Mouse (Mus musculus) left cerebral cortex, postnatal 36 days (tissue): ENCODE measurements around the gene Rp9. TPM values are rescaled to one million over a fixed set of nuclear protein-coding genes. Genes with fewer than 3 reads are reported as not detected.
"Not testable (repeated sequence)": the region's sequence is repeated elsewhere in the genome, so short reads cannot be mapped to it uniquely, and the experiment has no call there.

ENCODE experiments used
- DNase-seq, 2 experiments: peaks; one replicate each; pipeline ENCODE4 v3.0.0; 2021 to 2022; ENCODE audit warnings: low spot score in 2 of 2, mixed read lengths in 1 of 2
- intact Hi-C: fragments of 180-260 bp; cut with DNase I; formaldehyde crosslinking; loops from one replicate; pipeline ENCODE4 v1.15.1; 2025
- total RNA-seq, 2 experiments: library from RNA; stranded (reverse); gene quantifications; 2 replicates each; pipeline ENCODE4 v1.2.3; 2021

The Rp9 gene
- total RNA-seq, 2 experiments from 2014 or later = 43.4 to 43.5 TPM

GRCm38 (mm10) chr9:22428028-22428665 lies 41.4 kb downstream of the Rp9 start:
- intact Hi-C loops = no loop called here
- DNase-seq = no peak

DNA sequence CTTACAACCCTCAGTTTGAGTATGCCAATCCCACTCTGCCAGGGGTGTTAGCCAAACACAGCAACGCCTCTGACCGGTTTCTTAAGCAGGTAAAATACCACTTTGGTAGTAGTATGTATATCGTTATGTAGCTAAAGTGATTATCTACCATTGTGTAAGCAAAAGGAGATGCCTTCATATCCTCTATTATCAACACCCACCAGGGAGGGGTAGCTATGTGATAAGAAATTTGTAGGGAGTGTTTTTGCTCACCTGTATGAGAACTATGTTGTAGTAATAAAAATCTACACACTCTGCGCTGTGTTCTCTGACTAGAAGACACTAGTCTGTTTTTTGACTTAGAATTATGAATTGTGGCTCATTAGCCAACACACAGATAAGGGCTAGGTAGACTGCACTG lies 44.8 kb downstream of the Rp9 start:
- intact Hi-C loops = no loop called here
- DNase-seq = no peak

- intact Hi-C loops = no loop called here
These were observed 45.3 kb downstream of the Rp9 start for GRCm38 (mm10) chr9:22424196-22424595.

DNA sequence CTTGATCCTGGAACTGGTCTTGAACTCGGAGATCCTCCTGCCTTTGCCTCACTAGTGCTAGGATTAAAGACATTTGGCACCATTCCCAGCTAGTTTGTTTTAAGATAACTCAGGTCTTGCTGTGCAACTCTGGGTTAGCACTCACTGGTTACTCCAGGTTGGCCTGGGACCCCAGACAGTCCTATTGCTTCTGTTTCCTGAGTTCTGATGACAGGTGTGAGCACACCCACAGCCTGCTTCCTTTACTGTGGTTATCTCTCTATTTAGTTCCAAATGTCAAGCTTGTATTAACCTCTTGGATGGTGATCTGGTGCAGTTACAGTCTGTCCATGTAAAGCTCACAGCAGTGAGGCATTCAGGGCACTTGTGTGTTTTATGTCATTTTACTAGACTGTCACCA lies 46.0 kb downstream of the Rp9 start:
- DNase-seq = no peak
- intact Hi-C loops = no loop called here

More at GRCm38 (mm10) chr9:22424196-22424595, 45.3 kb downstream of the Rp9 start:
- no peak for DNase-seq

GRCm38 (mm10) chr9:22422559-22422958 lies 47.0 kb downstream of the Rp9 start:
- no peak for DNase-seq
- intact Hi-C loops = no loop called here

DNA sequence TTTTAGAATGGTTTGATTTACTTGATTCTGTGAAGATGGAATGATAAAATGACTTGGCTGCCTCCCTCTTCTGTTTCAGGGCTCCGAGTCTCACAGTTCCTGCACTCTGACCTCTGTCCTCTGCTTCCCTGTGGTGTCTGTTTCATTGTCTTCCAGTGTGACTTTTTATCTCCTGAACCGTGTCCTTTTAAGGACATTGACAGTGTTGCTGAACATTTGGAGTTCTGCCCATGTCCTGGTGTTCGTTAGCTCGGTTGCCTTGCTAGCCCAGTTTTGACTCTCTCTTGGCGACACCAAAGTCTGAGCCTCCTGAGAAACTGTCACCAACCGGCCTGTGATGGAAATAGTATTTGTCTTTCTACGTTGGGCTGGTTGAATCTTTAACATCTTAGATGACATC lies 49.1 kb downstream of the Rp9 start:
- intact Hi-C loops = no loop called here
- DNase-seq = no peak

DNA sequence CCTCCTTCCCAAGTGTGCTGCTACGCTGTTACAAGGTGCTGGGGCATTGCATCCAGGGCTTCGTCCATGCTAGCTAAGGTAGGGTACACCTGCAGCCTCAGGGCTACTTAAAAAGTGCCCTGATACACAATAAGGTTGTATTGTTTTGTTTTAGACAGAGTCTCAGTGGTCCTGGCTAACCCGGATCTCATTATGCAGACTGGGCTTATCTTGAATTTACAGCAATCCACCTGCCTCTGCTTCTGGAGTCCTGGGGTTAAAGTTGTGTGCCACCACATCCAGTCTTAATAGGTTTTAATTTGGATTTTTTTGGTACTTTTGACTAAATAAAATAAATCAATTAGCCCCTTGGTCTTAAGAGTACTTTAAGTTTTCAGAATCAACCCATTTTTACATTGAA lies 49.7 kb downstream of the Rp9 start:
- intact Hi-C loops = no loop called here

DNA sequence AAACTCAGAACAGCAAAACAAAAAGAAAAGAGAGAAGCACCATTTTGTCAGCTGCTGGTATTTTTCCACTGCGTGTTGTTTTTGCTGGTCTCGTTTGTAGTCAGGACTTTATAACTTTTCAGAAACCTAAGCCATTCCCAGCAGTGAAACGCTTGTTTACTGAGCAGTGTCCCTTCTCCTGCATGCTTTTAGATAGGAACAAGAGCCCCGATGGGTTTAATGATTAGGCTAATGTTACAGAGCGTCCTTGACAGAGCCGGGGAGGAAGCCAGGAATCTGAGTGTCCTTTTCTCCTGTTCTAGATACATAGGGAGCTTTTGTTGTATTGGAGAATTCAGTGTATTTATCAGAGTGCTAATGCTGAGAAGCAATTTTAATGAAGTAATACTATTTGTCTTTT lies 52.0 kb downstream of the Rp9 start:
- intact Hi-C loops = no loop called here
- no peak for DNase-seq

More for the DNA sequence above, 49.7 kb downstream of the Rp9 start:
- DNase-seq = no peak

DNA sequence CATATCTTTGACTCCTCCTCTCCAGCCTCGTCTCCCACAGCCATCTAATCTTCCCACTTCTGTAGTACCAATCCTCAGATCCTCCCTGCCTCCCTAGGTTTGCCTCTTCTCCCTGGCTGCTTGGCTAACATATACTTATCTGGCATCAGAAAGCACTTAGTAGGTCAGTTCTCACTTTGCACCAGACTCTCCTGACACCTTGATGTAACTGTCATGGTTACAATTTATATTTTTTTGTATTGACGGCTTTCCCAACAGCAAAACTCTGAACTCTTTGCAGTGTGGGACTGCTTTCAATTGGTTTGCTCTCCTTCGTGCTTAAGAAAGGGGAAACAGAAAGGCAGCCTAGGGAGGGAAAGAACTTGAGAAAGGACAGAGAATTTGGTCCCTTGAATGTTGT lies 53.4 kb downstream of the Rp9 start:
- no peak for DNase-seq
- intact Hi-C loops = no loop called here

DNA sequence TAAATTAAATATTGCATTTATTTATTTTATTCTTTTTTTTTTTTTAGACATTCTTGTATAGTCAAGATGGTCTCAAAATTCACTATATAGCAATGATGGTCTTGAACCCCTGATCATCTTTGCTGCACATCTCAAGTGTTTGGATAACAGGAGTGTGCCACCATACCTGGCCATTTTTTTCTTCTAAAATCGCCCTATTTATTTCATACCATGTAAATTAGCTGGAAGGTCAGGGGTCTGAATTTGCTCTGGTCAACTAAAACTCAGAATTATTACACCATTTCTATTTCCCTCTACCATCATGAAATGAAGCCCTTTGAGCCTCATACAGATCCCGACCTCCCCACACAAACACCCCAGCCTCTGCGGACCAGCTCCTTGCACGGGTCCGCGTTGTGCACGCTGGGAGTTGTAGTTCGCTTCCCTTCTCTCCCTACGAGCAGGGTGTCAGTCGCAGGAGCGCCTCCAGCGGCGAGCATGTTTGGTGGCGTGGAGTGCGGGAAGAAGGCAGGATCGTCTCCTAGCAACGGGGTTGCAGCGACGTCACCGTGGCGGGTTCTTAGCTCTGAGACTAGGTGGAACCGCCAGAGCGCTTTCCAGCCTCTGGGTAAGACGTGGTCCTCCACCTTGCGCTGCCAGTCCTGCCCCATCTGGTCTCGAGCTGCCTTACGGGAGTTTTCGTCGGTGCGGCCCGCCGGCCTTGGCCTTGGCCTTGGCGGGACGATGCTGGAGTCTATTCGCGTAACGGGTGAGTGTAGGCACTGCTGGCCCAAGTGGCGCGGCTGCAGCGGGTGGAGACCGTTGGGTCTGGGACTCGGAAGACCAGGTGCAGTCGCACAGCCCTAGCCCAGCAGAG lies 58.3 kb downstream of the Rp9 start, which contains the start of gene 9530077C05Rik:
Gene 9530077C05Rik (plus strand): TSS at position 512 of the 856 bp plus-strand sequence.
- peak; percentile 98 for DNase-seq
- intact Hi-C loops = loop anchor here (5.0 kb wide), 1 partner anchor 254 kb away; the partner anchor contains the start of gene Pigyl

DNA sequence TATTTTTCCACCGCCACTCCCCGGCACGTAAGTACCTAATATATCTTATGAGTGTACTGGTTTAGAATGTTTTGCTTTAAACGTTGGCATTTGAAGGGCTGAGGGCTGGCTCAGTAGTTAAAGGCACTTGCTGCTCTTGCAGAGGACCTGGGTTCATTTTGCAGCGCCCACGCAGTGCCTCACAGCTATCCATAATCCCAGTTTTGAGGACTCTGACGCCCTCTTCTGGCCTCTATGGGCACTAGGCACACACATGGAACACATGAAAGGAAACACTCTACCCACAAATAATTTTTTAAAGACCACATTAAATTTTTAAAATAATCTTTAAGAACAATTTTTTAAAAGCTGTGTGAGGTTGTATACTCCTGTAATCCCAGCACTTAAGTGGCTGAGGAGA lies 60.0 kb downstream of the Rp9 start:
- DNase-seq = no peak
- intact Hi-C loops = loop anchor here (2.0 kb wide), 1 partner anchor 179 kb away; no protein-coding TSS in a partner anchor

DNA sequence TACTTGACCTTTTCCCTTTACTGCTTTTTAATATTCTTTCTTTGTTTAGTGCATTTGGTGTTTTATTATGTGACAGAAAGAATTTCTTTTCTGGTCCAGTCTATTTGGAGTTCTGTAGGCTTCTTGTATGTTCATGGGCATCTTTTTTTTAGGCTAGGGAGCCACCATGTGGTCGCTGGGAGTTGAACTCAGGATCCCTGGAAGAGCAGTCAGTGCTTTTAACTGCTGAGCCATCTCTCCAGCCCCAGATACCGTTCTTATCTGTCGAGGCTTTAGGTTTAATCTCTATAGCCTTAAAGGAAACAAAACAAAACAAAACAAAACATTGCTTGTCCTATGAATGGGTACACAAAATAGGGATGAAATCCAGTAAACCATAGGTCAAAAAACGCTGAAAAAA lies 61.2 kb downstream of the Rp9 start:
- intact Hi-C loops = loop anchor here (2.0 kb wide), 1 partner anchor 178 kb away; no protein-coding TSS in a partner anchor
- not testable (repeated sequence) for DNase-seq

DNA sequence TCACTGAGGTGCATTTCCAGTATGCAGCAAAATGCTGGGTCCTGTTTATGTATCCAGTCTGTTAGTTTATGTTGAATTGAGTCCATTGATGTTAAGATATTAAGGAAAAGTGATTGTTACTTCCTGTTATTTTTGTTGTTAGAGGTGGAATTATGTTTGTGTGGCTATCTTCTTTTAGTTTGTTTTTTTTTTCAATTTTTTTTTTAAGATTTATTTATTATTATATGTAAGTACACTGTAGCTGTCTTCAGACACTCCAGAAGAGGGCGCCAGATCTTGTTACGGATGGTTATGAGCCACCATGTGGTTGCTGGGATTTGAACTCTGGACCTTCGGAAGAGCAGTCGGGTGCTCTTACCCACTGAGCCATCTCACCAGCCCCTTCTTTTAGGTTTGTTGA lies 61.9 kb downstream of the Rp9 start:
- intact Hi-C loops = loop anchor here (2.0 kb wide), 1 partner anchor 177 kb away; no protein-coding TSS in a partner anchor
- not testable (repeated sequence) for DNase-seq

- no peak for DNase-seq
- intact Hi-C loops = no loop called here
These were observed 64.1 kb downstream of the Rp9 start for GRCm38 (mm10) chr9:22405414-22405813.

GRCm38 (mm10) chr9:22403501-22403900 lies 66.0 kb downstream of the Rp9 start:
- intact Hi-C loops, DNase-seq: not testable (repeated sequence)

GRCm38 (mm10) chr9:22402976-22403375 lies 66.6 kb downstream of the Rp9 start:
- DNase-seq = no peak
- intact Hi-C loops = no loop called here

DNA sequence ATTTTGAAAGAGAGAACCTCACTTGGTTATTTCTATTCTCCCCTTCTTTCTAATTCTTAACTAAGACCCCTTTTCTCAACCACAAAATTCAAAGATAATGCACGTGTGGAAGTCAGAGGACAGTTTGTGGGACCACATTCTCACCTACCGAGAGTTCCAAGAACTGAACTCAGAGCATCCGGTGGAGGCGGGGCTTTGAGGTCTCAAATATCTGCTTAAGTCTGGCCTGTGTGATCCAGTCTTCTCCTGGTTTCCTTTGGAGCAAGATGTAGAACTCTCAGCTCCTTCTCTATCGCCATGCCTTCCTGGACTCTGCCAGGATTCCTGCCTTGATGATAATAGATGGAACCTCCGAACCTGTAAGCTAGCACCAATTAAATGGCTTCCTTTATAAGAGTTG lies 67.5 kb downstream of the Rp9 start:
- DNase-seq = no peak
- intact Hi-C loops = no loop called here

- intact Hi-C loops = no loop called here
- no peak for DNase-seq
These were observed 70.5 kb downstream of the Rp9 start for GRCm38 (mm10) chr9:22399021-22399420.

- DNase-seq = no peak
- intact Hi-C loops = no loop called here
These were observed 74.8 kb downstream of the Rp9 start for GRCm38 (mm10) chr9:22394725-22395124.

GRCm38 (mm10) chr9:22390390-22390789 lies 79.2 kb downstream of the Rp9 start:
- DNase-seq = no peak
- intact Hi-C loops = no loop called here
